Mouse (Mus musculus) spleen, adult 12 weeks (tissue): ENCODE results near the gene Trafd1.

Source experiments
- DNase-seq: peaks from one replicate; pipeline ENCODE4 v3.0.0; 2022; ENCODE audit warnings: low spot score

Trafd1 gene

DNA sequence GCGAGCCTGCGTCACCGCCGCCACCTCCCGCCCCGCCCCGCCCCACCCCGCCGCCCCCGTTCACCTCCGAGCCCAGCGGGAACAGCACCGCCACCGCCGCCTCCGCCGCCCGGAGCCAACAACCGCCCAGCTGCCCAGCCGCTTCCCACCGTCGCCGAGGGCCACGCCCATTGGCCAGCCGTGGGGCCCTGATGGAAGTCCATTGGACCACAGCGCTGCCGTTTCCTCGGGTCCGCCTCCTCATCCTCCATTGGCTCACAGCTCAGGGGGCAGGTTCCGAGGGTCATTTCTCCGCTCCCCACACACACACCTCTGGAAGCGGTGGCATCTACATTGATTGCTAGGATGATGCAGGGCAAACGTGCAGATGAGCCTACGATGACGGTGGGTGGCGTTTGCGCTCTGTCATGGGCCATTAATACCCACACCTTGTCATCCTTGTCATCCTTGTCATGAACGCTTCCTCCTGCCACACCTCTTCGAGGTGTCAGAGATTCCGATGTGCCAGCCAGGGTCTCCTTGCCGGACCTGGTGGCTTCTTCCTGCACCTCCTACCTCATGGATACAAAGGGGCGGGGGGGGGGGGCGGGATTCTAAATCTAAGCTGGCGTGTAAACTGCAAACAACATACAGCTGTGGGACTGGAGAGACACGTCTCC is at the start of gene Trafd1:
Gene Trafd1, minus strand, starts transcription at position 172 of the 659 bp plus-strand sequence.
- DNase-seq = peak; percentile 86

- no peak for DNase-seq
These were observed 43.5 kb upstream of the Trafd1 start for GRCm38 (mm10) chr5:121428954-121429353.

DNA sequence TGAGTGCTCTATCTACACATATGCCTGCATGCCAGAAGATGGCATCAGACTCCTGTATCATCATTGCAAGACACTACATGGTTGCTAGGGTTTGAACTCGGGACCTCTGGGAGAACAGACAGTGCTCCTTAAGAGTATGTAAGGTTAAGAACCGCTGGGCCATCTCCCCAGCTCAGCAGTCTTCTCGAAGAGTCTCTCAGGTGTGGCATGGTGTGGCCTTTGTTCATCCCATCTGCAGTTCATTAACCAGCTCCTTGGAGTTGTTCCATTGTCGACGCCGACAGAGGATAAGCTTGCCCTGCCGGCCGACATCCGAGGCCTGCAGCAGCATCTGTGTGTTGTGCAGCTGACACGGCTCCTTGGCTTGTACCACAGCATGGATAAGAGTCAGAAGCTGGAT is 37.9 kb upstream of the Trafd1 start:
- DNase-seq = no peak

DNA sequence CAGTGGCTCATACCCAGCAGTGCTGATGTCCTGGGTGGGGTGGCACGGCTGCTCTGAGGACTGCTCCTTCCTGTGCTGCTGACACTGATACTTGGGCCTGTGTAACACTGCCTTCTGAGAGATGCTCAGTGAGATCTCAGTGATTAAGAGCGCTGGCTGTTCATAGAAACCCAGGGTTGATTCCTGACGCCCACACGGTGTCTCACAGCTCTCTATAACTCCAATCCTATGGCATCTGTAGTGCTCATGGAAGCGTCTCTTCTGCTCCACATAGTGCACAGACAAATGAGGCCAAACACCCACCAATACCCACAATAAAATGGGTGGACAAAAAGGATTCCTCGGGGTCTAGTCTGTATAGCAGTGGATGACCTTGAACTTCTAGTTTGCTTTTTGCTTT is 37.4 kb upstream of the Trafd1 start:
- DNase-seq = no peak

- DNase-seq = no peak
These were observed 35.3 kb upstream of the Trafd1 start for GRCm38 (mm10) chr5:121420721-121421120.

DNA sequence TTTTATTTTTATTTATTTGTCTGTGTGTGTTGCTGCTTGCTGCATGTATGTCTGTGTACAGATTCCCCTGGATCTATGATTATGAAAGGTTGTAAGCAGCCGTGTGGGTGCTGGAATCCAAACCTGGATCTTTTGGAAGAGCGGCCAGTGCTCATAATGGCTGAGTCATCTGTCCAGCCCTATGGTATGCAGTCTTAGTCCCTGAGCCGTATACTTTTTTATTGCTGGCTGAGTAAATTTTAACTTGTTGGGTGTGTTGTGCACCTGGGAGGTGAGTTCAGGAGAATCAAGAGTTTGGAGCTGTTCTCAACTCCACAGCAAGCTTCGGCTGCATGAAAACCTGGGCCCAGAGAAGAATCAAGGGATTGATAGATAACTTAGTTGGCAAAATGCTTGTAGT is 25.5 kb upstream of the Trafd1 start:
- DNase-seq = no peak

DNA sequence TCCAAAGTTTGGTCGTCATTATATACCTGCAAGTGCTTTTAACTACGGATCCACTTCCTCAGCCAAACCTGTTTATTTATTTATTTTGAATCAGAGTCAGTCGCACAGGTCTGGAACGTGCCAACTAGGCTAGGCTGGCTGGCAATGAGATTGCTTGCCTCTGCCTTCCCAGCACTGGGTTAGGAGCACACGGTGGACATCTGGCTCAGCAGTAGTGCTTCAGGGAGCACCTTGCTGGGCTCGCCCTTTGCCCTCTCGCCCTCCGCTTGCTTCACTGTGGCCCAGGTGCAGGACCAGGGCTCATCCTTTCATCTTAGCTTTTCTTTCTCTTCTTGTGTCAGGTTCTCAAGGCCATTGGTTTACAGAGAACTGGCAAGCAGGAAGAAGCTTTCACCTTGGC is 22.4 kb upstream of the Trafd1 start:
- DNase-seq = no peak

DNA sequence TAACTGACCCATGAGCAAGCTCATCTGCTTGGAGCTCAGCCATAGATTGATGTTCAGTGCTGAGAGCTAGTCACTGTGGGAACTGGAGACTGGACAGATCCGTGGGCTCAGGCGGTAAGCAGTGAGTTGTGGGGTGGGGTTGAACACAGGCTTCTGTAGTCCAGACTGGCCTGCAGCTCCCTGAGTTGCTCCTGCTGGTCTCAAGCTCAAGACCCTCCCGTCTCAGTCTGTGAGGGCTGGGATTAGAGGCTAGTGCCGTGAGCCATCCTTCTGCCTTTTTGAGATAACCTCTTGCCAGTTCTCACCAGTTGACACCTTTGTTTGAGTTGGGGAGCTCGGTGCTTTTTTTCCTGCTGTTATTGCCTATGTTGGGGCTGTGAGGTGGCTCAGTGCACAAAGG is 15.4 kb upstream of the Trafd1 start:
- no peak for DNase-seq

GRCm38 (mm10) chr5:121400064-121400463 is 14.6 kb upstream of the Trafd1 start:
- no peak for DNase-seq

DNA sequence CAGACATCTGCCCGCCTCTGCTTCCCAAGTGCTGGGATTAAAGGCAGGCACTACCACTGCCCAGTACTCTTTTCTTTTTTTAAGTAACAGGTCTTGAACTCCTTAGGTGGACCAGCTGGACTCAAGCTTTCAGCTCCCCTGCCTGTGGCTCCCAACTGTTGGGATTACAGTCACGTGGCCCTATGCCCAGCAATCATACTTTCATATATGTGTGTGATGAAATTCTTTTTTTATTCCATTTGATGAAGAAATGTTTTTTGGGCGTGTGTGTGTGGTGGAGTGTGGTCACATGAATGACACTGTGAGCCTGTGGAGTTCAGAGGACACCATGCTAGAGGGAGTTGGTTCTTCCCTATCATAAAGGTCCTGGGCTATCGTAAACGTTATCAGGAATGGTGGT is 14.1 kb upstream of the Trafd1 start:
- DNase-seq = no peak

- DNase-seq = no peak
These were observed 13.6 kb upstream of the Trafd1 start for GRCm38 (mm10) chr5:121398965-121399462.

- no peak for DNase-seq
These were observed 12.9 kb upstream of the Trafd1 start for GRCm38 (mm10) chr5:121398146-121398964.

DNA sequence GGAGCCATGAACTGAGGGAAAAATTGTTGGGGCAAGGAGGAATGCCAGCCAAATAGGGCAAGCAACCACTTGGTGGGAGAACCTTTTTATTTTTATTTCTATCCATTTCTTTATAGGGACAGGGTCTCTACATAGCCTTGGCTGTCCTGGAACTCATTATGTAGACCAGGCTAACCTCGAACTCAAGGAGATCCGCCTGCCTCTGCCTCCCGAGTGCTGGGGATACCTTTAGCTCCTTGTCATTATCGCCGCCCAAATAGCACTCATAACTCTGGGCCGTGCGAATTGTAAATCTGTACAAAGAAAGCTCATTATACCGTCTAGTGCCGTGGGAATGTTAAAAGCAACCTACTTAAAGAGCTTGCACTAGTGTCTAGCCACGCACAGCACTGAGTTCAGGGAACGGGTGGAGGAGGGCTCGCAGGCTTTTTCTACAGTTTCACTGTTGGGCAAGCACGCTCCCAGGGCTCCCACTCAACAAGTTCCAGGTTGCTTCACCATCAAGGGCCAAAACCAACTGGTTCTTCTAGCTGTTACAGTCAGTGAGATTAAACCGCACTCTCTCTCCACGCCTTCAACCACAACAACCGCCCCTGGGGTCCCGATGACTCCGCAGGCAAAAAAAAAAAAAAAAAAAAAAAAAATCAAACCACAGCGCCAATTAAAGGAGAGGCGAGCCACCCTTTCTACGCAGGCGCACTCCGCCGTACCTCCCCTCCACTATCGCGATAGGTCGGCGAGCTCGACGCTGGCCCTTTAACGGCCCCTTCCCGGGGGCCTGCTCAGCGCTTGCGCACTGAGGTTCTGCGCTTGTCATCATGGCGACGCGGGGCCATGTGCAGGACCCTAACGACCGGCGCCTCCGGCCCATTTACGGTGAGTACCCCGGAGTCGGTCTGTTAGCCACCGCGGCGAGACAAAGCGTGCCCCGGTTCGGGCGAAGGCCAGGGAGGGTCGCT is 12.0 kb upstream of the Trafd1 start, which contains the start of gene Naa25:
Gene Naa25, plus strand, starts transcription at position 750 of the 959 bp plus-strand sequence.
- DNase-seq = peak; percentile 90

GRCm38 (mm10) chr5:121395621-121396020 is 10.2 kb upstream of the Trafd1 start:
- DNase-seq = no peak

GRCm38 (mm10) chr5:121393402-121393801 is 8.0 kb upstream of the Trafd1 start:
- no peak for DNase-seq

GRCm38 (mm10) chr5:121392667-121393380 is 7.4 kb upstream of the Trafd1 start:
- no peak for DNase-seq

DNA sequence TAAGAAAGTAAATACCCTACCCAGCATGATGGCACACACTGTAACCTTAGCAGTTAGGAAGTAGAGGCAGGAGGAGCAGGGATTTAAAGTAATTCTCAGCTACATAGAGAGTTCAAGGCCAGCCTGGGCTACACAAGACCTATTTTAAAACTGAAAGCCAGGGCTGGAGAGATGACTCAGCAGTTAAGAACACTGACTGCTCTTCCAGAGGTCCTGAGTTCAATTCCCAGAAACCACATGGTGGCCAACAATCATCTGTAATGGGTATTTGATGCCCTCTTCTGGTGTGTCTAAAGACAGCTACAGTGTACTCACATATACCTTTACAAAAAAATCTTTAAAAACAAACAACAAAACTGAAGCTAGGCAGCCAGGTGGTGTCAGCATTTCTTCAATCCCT is 4.3 kb upstream of the Trafd1 start:
- no peak for DNase-seq

DNA sequence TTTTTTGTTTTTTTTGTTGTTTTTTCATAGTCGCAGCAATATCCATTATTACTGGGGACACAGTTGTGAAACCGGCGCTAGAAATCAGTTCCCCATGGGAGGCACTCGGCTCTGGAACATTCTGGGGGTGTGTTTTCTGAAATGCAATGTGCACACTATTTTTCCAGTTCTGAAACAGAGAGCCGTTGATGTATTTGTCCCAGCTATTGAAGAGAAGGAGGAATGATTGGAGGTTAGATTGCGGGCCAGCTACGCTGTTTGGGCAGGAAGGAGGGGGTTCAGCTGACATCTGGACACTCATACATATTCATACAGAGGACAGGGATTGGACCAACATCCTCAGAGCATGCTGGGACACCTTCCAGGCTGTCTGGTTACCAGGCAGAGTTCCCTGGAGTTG is 3.7 kb upstream of the Trafd1 start:
- DNase-seq = no peak

DNA sequence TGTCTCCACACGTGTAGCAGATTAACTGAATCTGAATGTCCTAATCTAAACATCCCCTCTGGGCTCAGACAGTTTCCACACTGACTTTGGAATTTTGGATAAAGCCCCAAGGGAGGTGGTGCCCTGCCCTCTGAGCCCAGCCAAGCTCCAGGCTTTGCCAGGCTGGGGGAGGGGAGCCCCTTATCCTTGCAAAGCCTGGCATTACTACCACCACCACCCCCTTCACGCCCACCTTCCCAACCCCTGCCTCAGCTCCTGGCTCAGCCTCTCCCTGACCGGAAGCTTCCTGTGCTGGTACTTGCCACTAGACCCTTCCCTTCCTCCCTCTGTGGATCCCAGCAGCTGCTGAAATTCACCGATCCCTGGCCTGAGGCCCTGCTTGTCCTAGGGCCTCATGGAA is 1.7 kb upstream of the Trafd1 start:
- no peak for DNase-seq

DNA sequence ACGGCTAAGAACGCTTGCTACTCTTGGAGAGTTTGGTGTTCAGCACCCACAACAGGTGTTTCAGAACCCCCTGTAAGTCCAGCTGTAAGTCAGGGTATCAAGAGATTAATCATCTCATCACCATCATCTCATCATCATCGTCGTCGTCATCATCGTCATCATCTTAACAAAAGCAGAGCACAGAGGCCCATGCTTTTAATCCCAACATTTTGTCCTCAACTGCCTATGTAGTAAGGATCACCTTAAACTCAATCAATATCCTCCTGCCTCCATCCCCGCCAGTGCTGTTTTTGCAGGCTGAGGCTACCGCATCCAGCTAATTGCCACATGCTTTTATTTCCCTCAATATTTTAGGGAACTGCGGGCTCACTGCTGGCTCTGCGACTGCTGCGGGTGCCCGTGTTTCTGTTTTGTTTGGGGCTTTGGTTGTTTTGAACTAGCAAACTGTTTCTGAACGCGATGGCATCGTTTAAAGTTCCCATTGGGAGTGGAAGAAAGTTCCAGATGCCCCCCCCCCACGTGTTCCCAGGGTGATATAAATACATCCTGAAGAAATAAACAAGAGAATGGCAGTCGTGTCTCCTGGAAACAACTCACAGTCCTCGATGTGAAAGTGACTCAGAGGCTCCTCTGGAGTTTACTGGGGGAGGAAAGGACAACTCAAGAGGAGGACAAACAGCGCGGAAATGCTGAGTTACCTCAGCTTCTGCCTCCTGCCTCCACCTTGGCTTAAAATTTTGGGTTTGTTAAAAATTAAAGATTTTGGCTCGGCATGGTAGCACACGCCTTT is 883 bp upstream of the Trafd1 start:
- no peak for DNase-seq
